Mouse (Mus musculus) testis, postnatal 10 days (tissue): ENCODE measurements around the gene Trmt61a.

Experiments
- DNase-seq: peaks from one replicate; pipeline ENCODE4 v3.0.0; 2021; ENCODE audit warnings: low spot score

Trmt61a gene

DNA sequence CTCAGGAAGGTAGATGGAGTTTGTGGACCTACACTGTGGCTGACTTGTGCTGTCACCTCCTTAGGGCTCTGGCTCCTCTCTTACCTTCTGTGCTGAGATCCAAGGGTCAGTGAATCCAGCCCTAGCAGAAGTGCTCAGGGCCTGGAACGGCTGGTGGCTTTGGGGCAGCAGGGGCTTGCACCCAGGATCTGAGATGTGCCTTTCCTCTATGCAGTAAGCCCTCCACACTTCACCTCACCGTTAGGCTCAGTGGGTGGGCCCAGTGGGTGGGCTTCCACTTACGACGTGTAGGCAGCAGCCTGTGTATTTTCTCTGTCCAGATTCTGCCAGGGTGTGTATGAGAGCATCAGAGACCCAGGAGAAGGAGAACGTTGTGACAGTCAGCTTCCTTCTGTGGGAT is 55.0 kb downstream of the Trmt61a start:
- no peak for DNase-seq
